Mouse (Mus musculus) thymus, postnatal 36 days (tissue): Measurements from ENCODE around the gene Esp31.

Experiments used
- DNase-seq, 2 experiments: peaks; one replicate each; pipeline ENCODE4 v3.0.0; 2022; ENCODE audit warnings: mixed read lengths in 2 of 2

Esp31 gene

GRCm38 (mm10) chr17:38639147-38639546, at the start of gene Esp31:
Esp31 (plus strand) TSS chr17:38639447.
- DNase-seq = no peak
